Mouse (Mus musculus): ENCODE data around the gene D10Wsu102e. TPM values are rescaled to one million over a fixed set of nuclear protein-coding genes. Genes with fewer than 3 reads are reported as not detected.

The D10Wsu102e gene
- polyA plus RNA-seq, 1 experiment from 2014 or later: 1.2 TPM

DNA sequence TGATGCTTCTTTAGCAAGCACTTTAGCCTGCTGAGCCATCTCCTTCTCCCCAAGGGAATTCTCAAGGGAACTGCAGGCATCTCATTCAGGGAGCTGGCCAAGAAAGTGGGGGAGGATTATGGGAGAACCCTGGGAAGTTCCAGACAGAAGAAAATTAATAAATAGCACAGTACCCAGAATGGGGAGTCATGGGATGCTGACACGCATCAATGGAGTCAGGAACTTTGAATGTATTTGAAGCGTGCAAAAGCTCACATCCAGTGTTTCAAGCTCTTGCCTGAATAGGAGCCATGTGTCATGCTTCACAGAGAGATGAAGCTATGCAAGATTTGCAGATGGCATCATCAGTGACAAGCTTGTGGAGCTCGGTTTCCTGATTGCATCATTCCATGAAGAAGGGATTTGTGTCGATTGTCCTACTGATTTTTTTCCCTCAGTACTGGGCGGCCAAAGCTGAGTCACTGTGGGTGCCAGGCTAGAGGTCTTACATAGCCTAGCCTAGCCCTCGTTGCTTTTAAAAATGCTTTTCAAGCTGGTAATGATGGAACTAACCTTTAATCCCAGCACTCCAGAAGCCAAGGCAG is 170.5 kb downstream of the D10Wsu102e start:
- peaks cover 4% of the 10 kb centered on the region; the same call in 1 of the 2 replicates for H3K4me1 ChIP-seq
- H3K9ac ChIP-seq (replicated peaks): no peak overlapping the region
- no peak for ATAC-seq (ENCODE audit: low FRiP score, low read depth)
- no peak overlapping the region for H3K4me2 ChIP-seq (replicated peaks)
- H3K27ac ChIP-seq (replicated peaks): no peak overlapping the region
- 0 out of 2 replicates have a peak, but pooled peaks cover 6% of the 10 kb centered on the region for H3K36me3 ChIP-seq
- H3K9me3 ChIP-seq: no peaks in the 10 kb centered on the region
- WGBS: 87% methylated on average over 6 of the region's 6 CpGs
- no peak overlapping the region for H3K4me3 ChIP-seq
- H3K27me3 ChIP-seq: peaks cover 15% of the 10 kb centered on the region; the same call in 1 of the 2 replicates

DNA sequence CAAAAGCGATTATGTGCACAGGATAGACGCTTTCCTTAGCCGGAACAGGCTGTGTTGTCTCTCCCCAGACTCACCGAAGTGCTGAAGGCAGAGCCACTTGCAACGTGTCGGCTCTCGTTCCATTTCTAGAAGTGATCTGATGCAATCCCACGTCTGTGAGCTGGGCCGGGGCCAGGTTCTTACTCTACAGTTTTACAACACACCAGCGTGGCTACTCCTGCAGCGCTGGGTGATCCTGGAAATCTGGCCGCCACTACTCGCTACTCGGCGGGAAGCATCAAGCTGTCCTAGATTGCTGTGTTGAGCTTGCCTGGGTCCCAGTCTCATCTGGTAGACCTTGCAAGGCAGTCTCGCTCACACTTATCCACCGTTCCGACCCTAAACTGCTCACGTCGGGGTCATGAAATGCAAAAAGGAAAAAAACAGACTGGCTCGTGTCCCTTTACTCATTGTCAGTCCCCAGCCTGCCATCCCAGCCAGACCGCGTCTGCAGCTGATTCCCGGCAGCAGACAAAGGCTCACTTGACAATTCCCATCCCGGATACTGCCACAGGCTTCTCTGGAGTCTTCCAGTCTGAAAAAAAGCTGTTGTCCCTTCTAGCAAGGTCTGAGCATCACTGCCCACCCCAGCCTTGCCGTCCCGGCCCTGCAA is 173.4 kb downstream of the D10Wsu102e start:
- peaks cover 18% of the 10 kb centered on the region; the same call in 1 of the 2 replicates for H3K27me3 ChIP-seq
- H3K36me3 ChIP-seq: no peaks in the 10 kb centered on the region
- H3K4me3 ChIP-seq: peak overlapping the region; percentile 67
- peak; percentile 42 for ATAC-seq (ENCODE audit: low FRiP score, low read depth)
- peaks cover 4% of the 10 kb centered on the region; the same call in 1 of the 2 replicates for H3K4me1 ChIP-seq
- 3% methylated on average over 27 of the region's 27 CpGs for WGBS
- peak overlapping the region; percentile 97 for H3K4me2 ChIP-seq (replicated peaks)
- no peaks in the 10 kb centered on the region for H3K9me3 ChIP-seq
- H3K27ac ChIP-seq (replicated peaks): peak overlapping the region; percentile 81
- H3K9ac ChIP-seq (replicated peaks): peak overlapping the region; percentile 76

DNA sequence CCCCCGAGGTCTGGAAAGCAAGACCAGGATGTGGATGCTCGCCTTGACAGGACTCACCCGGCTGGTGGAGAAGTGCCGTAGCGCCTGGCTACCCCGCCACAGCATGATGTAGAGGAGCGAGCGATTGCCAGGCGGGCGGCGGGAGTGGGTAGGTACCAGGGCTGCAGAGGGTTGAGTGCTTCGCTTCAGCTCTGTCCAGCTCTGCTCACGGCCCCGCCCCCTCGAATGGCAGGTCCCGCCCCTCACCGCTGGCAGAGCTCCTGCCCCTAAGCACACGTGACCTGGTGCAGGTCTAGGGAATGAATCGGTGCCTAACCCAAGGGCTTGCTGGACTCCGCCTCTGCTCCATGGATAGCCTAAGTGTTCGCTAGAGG is 173.9 kb downstream of the D10Wsu102e start, which contains the start of gene Aldh1l2:
Gene Aldh1l2, minus strand, starts transcription at position 231 of the 374 bp plus-strand sequence.
- peak within 1 kb of the TSS; percentile 76 for H3K9ac ChIP-seq (replicated peaks)
- peaks cover 4% of the 10 kb centered on the region; the same call in 1 of the 2 replicates for H3K4me1 ChIP-seq
- 0% methylated on average over 21 of the region's 21 CpGs for WGBS
- H3K4me2 ChIP-seq (replicated peaks): peak within 1 kb of the TSS; percentile 97
- no peaks in the 10 kb centered on the region for H3K9me3 ChIP-seq
- peak; percentile 99 for ATAC-seq (ENCODE audit: low FRiP score, low read depth)
- H3K27ac ChIP-seq (replicated peaks): peak within 1 kb of the TSS; percentile 81
- H3K4me3 ChIP-seq: peak within 1 kb of the TSS; percentile 67
- H3K27me3 ChIP-seq: peaks cover 18% of the 10 kb centered on the region; the same call in 1 of the 2 replicates
- no peaks in the 10 kb centered on the region for H3K36me3 ChIP-seq

DNA sequence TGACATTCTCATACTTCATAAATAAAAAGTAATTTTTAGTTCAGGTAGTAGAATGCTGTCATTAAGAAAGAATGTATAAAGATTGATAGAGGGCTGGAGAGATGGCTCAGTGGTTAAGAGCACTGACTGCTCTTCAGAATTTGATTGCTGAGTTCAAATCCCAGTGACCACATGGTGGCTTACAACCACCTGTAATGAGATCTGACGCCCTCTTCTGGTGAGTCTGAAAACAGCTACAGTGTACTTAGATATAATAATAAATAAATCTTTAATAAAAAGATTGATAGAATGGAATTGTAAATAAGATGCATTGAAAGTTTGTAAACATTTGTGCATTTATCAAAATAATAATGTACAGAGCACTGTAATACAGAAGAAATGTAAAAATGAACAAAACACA is 176.4 kb downstream of the D10Wsu102e start:
- no peak for ATAC-seq (ENCODE audit: low FRiP score, low read depth)
- H3K9ac ChIP-seq (replicated peaks): no peak overlapping the region
- no peak overlapping the region for H3K4me3 ChIP-seq
- peaks cover 4% of the 10 kb centered on the region; the same call in 1 of the 2 replicates for H3K4me1 ChIP-seq
- no peaks in the 10 kb centered on the region for H3K36me3 ChIP-seq
- WGBS: 11% methylated on average over 1 of the region's 1 CpGs
- no peak overlapping the region for H3K27ac ChIP-seq (replicated peaks)
- H3K27me3 ChIP-seq: peaks cover 18% of the 10 kb centered on the region; the same call in 1 of the 2 replicates
- no peak overlapping the region for H3K4me2 ChIP-seq (replicated peaks)
- H3K9me3 ChIP-seq: no peaks in the 10 kb centered on the region

Other genes starting within 250 kb of the D10Wsu102e start
- gene Slc41a2, start 22.3 kb upstream of the D10Wsu102e start, polyA plus RNA-seq (2016; fragmentation: Nextera tagmentation; extraction: Ambion mirVana): 2.3 and 2.7 TPM in 2 replicates
- gene Aldh1l2, start 173.9 kb downstream of the D10Wsu102e start, polyA plus RNA-seq (2016; fragmentation: Nextera tagmentation; extraction: Ambion mirVana): 11.4 and 12.1 TPM in 2 replicates
- 37.9 and 38.3 TPM in 2 replicates for gene Washc4, start 183.5 kb downstream of the D10Wsu102e start, polyA plus RNA-seq (2016; fragmentation: Nextera tagmentation; extraction: Ambion mirVana)

All from midbrain, embryonic 12.5 days (tissue).